Mouse (Mus musculus): ENCODE measurements around the gene Ccnd1. TPM values are rescaled to one million over a fixed set of nuclear protein-coding genes. Genes with fewer than 3 reads are reported as not detected.
"Not testable (repeated sequence)": the region's sequence is repeated elsewhere in the genome, so short reads cannot be mapped to it uniquely, and the experiment has no call there.

Ccnd1 gene
- polyA plus RNA-seq, 1 experiment from 2014 or later, result 77.9 TPM

DNA sequence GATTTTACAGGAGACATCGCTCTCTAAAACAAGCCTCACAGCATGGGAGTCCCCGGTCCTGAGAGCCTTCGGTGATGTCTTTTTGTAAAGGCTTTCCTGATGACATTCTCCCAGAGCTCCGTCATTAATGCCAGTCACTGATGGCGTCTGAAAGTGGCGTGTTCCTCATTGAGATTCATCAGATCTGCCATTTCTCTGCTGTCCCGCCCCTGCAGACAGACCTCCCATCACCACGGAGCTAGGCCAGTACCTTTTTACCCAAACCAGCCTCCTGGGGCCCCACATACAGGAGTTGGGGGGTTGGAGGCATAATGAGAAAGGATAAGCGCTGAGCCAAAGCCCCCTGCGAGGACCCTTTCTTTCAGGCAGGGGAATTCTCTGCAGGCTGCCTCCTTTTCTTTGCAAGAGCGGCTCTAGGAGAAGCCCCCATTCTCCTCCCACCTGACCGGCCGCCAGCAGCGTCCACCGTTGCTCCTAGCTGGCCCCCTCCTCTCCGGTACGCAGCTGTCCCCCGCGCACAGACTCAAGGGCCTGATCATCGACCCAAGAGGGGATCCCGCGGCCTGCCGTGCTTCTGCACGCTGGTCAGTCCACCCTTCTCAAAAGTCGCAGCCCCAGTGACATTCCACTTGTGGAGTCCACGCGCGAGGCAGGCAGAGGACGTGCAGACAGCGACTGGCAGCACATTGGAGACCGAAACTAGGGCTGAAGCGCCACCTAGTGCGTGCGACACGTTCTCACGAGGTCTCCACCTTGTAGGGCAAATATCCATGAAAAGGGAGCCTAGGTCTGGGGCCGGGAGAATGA, 44.2 kb downstream of the Ccnd1 start:
- Histone ChIP-seq H3K4me1 (replicated peaks) (peaks cover 23% of the 10 kb centered on the region), H3K9me3 (no peaks in the 10 kb centered on the region), H3K4me2 (replicated peaks) (peak overlapping the region; percentile 96), H3K9ac (peak overlapping the region; percentile 52), H3K27ac (no peak overlapping the region), H3K27me3 (replicated peaks) (peaks cover 55% of the 10 kb centered on the region), H3K4me3 (replicated peaks) (peak overlapping the region; percentile 46), H3K36me3 (no peaks in the 10 kb centered on the region)
- peak; percentile 86 for ATAC-seq
- WGBS, result under 1% methylated on average over 37 of the region's 37 CpGs

GRCm38 (mm10) chr7:144894706-144895105, 45.0 kb downstream of the Ccnd1 start:
- Histone ChIP-seq H3K4me2 (replicated peaks) (peak overlapping the region; percentile 96), H3K9me3 (no peaks in the 10 kb centered on the region), H3K4me1 (replicated peaks) (peaks cover 23% of the 10 kb centered on the region), H3K27me3 (replicated peaks) (peaks cover 55% of the 10 kb centered on the region), H3K9ac (no peak overlapping the region), H3K4me3 (replicated peaks) (peak overlapping the region; percentile 46; the same call in 1 of the 2 replicates), H3K27ac (no peak overlapping the region), H3K36me3 (no peaks in the 10 kb centered on the region)
- no peak for ATAC-seq
- 12% methylated on average over 4 of the region's 4 CpGs for WGBS

DNA sequence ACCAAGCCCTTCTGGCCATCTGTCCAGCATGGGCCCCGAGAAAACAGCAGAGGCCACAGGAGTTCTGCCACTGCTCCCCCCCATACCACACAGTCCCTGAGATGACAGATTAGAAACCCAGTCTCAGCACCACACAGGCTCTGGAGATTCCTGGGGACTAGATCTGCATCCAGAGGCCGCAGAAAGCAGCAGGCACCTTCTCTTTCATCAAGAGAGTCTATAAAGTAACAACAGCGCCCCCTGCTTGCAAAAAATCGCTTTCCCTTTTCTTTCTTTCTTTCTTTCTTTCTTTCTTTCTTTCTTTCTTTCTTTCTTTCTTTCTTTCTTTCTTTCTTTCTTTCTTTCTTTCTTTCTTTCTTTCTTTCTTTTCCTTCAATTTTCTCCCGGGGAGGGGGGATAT, 45.5 kb downstream of the Ccnd1 start:
- Histone ChIP-seq H3K36me3 (no peaks in the 10 kb centered on the region), H3K9me3 (no peaks in the 10 kb centered on the region), H3K27me3 (replicated peaks) (peaks cover 54% of the 10 kb centered on the region), H3K4me2 (replicated peaks) (no peak overlapping the region), H3K9ac (no peak overlapping the region), H3K4me3 (replicated peaks) (no peak overlapping the region), H3K27ac (no peak overlapping the region), H3K4me1 (replicated peaks) (peaks cover 23% of the 10 kb centered on the region)
- WGBS, result 7% methylated on average over 5 of the region's 5 CpGs
- no peak for ATAC-seq

GRCm38 (mm10) chr7:144892322-144892721, 47.4 kb downstream of the Ccnd1 start:
- no peak for ATAC-seq
- Histone ChIP-seq H3K4me2 (replicated peaks) (no peak overlapping the region), H3K9ac (no peak overlapping the region), H3K4me1 (replicated peaks) (peaks cover 23% of the 10 kb centered on the region), H3K27ac (no peak overlapping the region), H3K36me3 (no peaks in the 10 kb centered on the region), H3K27me3 (replicated peaks) (peaks cover 45% of the 10 kb centered on the region), H3K9me3 (no peaks in the 10 kb centered on the region), H3K4me3 (replicated peaks) (no peak overlapping the region)
- 53% methylated on average over 6 of the region's 6 CpGs for WGBS

GRCm38 (mm10) chr7:144891863-144892262, 47.9 kb downstream of the Ccnd1 start:
- WGBS, result 71% methylated on average over 2 of the region's 2 CpGs
- H3K36me3 ChIP-seq, result no peaks in the 10 kb centered on the region
- H3K4me3 ChIP-seq (replicated peaks), result no peak overlapping the region
- no peak overlapping the region for H3K4me2 ChIP-seq (replicated peaks)
- no peak for ATAC-seq
- H3K9me3 ChIP-seq, result no peaks in the 10 kb centered on the region
- H3K4me1 ChIP-seq (replicated peaks), result peaks cover 19% of the 10 kb centered on the region
- peaks cover 40% of the 10 kb centered on the region for H3K27me3 ChIP-seq (replicated peaks)
- H3K27ac ChIP-seq, result no peak overlapping the region
- no peak overlapping the region for H3K9ac ChIP-seq

DNA sequence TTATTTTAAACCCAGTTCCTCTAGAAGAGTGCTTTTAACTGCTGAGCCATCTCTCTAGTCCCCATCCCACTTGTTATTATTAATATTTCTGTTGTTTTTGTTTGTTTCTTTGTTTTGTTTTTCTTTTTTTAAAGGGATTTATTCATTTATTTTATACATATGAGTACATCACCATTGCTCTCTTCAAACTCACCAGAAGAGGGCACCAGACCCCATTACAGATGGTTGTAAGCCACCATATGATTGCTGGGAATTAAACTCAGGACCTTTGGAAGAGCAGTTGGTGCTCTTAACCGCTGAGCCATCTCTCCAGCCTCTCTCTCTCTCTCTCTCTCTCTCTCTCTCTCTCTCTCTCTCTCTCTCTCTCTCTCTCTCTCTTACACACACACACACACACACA, 49.1 kb downstream of the Ccnd1 start:
- H3K4me2 ChIP-seq (replicated peaks); H3K9ac ChIP-seq; ATAC-seq; H3K27ac ChIP-seq; H3K36me3 ChIP-seq; H3K4me3 ChIP-seq (replicated peaks); H3K9me3 ChIP-seq; H3K4me1 ChIP-seq (replicated peaks): not testable (repeated sequence)
- H3K27me3 ChIP-seq (replicated peaks), result peaks cover 28% of the 10 kb centered on the region
- 94% methylated on average over 1 of the region's 1 CpGs for WGBS

GRCm38 (mm10) chr7:144888564-144889299, 51.0 kb downstream of the Ccnd1 start:
- Histone ChIP-seq H3K9ac (no peak overlapping the region), H3K27ac (no peak overlapping the region), H3K4me3 (replicated peaks) (no peak overlapping the region), H3K4me1 (replicated peaks) (no peaks in the 10 kb centered on the region), H3K4me2 (replicated peaks) (no peak overlapping the region), H3K27me3 (replicated peaks) (peaks cover 16% of the 10 kb centered on the region), H3K36me3 (no peaks in the 10 kb centered on the region), H3K9me3 (no peaks in the 10 kb centered on the region)
- ATAC-seq, result no peak
- WGBS, result 11% methylated on average over 18 of the region's 18 CpGs

DNA sequence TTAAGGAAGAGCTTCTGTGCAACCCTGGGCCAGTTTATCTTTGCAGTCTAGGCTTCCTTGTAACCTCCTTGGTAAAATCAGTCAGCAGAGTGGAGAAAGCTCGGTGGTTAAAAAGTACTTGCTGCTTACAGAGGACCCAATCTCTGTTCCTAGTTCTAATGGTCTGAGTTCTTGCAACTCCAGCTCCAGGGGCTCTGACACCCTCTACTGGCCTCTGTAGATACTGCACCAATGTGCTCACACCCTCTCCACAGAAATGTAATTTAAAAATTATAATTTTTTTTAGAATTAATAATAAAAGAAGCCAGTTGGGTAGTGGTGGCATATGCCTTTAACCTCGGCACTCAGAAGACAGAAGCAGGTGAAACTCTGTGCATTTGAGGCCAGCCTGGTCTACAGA, 52.1 kb downstream of the Ccnd1 start:
- Histone ChIP-seq H3K36me3 (no peaks in the 10 kb centered on the region), H3K4me3 (replicated peaks) (no peak overlapping the region), H3K4me1 (replicated peaks) (no peaks in the 10 kb centered on the region), H3K27me3 (replicated peaks) (peaks cover 16% of the 10 kb centered on the region), H3K9ac (no peak overlapping the region), H3K9me3 (no peaks in the 10 kb centered on the region), H3K27ac (no peak overlapping the region), H3K4me2 (replicated peaks) (no peak overlapping the region)
- WGBS, result 87% methylated on average over 2 of the region's 2 CpGs
- ATAC-seq, result no peak

- H3K27ac ChIP-seq, result no peak overlapping the region
- no peak overlapping the region for H3K4me2 ChIP-seq (replicated peaks)
- H3K9ac ChIP-seq, result no peak overlapping the region
- H3K36me3 ChIP-seq, result no peaks in the 10 kb centered on the region
- WGBS, result 37% methylated on average over 2 of the region's 2 CpGs
- peaks cover 3% of the 10 kb centered on the region; the same call in 1 of the 2 replicates for H3K27me3 ChIP-seq (replicated peaks)
- no peaks in the 10 kb centered on the region for H3K4me1 ChIP-seq (replicated peaks)
- no peak overlapping the region for H3K4me3 ChIP-seq (replicated peaks)
- no peak for ATAC-seq
- no peaks in the 10 kb centered on the region for H3K9me3 ChIP-seq
Observed at GRCm38 (mm10) chr7:144883106-144883505, 56.6 kb downstream of the Ccnd1 start.

Other genes with a start within 250 kb of the Ccnd1 start
- 23.6 and 27.8 TPM in 2 replicates for gene Ano1, start 188.0 kb downstream of the Ccnd1 start, polyA plus RNA-seq (2015; fragmentation: Nextera tagmentation; extraction: Ambion mirVana)
- not detected in 2 replicates for gene Fgf3, start 101.8 kb downstream of the Ccnd1 start, polyA plus RNA-seq (2015; fragmentation: Nextera tagmentation; extraction: Ambion mirVana)
- not detected in 2 replicates for gene Fgf4, start 92.6 kb downstream of the Ccnd1 start, polyA plus RNA-seq (2015; fragmentation: Nextera tagmentation; extraction: Ambion mirVana)
- 0.23 TPM in 1 of 2 replicates, not detected in the other for gene Fgf15, start 43.4 kb downstream of the Ccnd1 start, polyA plus RNA-seq (2015; fragmentation: Nextera tagmentation; extraction: Ambion mirVana)
- gene LTO1, start 24.8 kb downstream of the Ccnd1 start, polyA plus RNA-seq (2015; fragmentation: Nextera tagmentation; extraction: Ambion mirVana), result 24.1 and 25.2 TPM in 2 replicates

All from intestine, embryonic 15.5 days (tissue).